ENCODE assay signal across 9 mouse cellular contexts in the genomic region with DNA sequence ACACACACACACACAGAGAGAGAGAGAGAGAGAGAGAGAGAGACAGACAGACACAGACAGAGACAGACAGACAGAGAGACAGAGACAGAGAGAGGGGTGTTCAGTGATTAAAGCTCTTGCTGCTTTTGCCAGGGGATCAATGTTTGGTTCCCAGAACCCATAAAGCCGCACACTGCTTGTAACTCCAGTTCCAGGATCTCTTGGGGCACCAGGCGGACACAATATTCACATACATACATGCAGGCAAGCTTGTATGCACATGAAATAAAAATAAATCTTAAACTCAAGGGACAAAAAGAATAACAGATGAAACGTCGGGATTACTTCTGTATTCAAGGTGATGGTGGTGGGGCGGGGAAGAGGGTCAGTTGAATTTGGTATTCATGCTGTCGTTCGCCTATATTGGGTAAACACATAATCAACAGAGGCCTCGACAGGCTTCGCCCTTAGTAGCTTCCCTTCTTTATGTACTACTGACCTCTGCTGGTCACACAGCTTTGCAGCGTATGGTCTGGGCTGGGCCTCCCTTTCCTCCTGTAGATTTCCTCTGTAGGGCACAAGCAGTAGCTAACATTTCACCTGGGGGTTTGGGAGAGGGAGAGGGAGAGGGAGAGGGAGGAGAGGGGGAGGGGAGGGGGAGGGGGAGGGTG. TPM values are rescaled to one million over a fixed set of nuclear protein-coding genes. Genes with fewer than 3 reads are reported as not detected.
DNase-seq lines count a peak whose midpoint lies in the region; ATAC-seq lines count a peak whose summit lies in the region.
"Had no signal": no experiment of that assay in that cellular context is flagged by ENCODE, and none has a peak within 500 bp of the region (broad histone marks: within the 10 kb centered on the region; RNA-seq: fewer than 3 reads in every experiment).

No protein-coding gene starts in this region.

- H3K4me1 ChIP-seq in heart, embryonic 12.5 days (replicated peaks), result 0 out of 2 replicates have a peak, but pooled peaks cover 4% of the 10 kb centered on the region
- H3K4me1 ChIP-seq in kidney, embryonic 16.5 days (ENCODE audit: insufficient read depth, low read length), result 0 out of 2 replicates have a peak, but pooled peaks cover 6% of the 10 kb centered on the region
- no peaks in the 10 kb centered on the region for H3K4me1 ChIP-seq in stomach, embryonic 14.5 days (ENCODE audit: control insufficient read depth, insufficient read depth, low read length)

- peak; percentile 69 for DNase-seq in CD4-positive helper T cell, adult 2 months (ENCODE audit: low read depth, low spot score)
- DNase-seq in brain, adult 2 months (ENCODE audit: low read depth, low spot score), result peak; percentile 90
- DNase-seq in liver, result peak; percentile 73

- WGBS in heart, embryonic 12.5 days, result 13% methylated on average over 10 of the region's 10 CpGs
- whole genome bisulfite sequencing in kidney, embryonic 16.5 days, result 16% methylated on average over 10 of the region's 10 CpGs
- WGBS in stomach, embryonic 14.5 days, result 10% methylated on average over 10 of the region's 10 CpGs

- H3K27me3 ChIP-seq in heart, embryonic 12.5 days (replicated peaks), result no peaks in the 10 kb centered on the region
- no peaks in the 10 kb centered on the region for H3K27me3 ChIP-seq in kidney, embryonic 16.5 days (ENCODE audit: insufficient read depth, low read length)
- no peaks in the 10 kb centered on the region for H3K27me3 ChIP-seq in stomach, embryonic 14.5 days (ENCODE audit: control insufficient read depth, insufficient read depth, low read length)

- 0 out of 2 replicates have a peak, but pooled peaks have one; percentile 69 for ATAC-seq in erythroblast, adult 5-6 weeks (replicated peaks; ENCODE audit: low FRiP score, poor library complexity, severe bottlenecking)
- ATAC-seq in heart, embryonic 12.5 days (ENCODE audit: insufficient number of reproducible peaks, low FRiP score), result peak; percentile 92
- ATAC-seq in kidney, embryonic 16.5 days (ENCODE audit: low FRiP score, low TSS enrichment), result peak; percentile 99
- peak; percentile 91 for ATAC-seq in monocyte, adult 5-6 weeks (replicated peaks; ENCODE audit: insufficient number of reproducible peaks, low FRiP score, low TSS enrichment, poor library complexity, severe bottlenecking)
- ATAC-seq in stomach, embryonic 14.5 days (ENCODE audit: insufficient number of reproducible peaks, insufficient read depth, low FRiP score, low read depth), result peak; percentile 93

- no peaks in the 10 kb centered on the region for H3K9me3 ChIP-seq in heart, embryonic 12.5 days (replicated peaks)
- H3K9me3 ChIP-seq in kidney, embryonic 16.5 days (ENCODE audit: low read length), result no peaks in the 10 kb centered on the region
- H3K9me3 ChIP-seq in stomach, embryonic 14.5 days (ENCODE audit: control insufficient read depth, low read depth, low read length), result no peaks in the 10 kb centered on the region

- H3K4me2 ChIP-seq in heart, embryonic 12.5 days, result peak overlapping the region; percentile 74
- H3K4me2 ChIP-seq in kidney, embryonic 16.5 days (replicated peaks; ENCODE audit: low read depth, low read length), result peak overlapping the region; percentile 63
- peak overlapping the region; percentile 36; the same call in 1 of the 2 replicates for H3K4me2 ChIP-seq in stomach, embryonic 14.5 days (replicated peaks; ENCODE audit: low read depth, low read length)

- peak overlapping the region; percentile 58 for H3K9ac ChIP-seq in heart, embryonic 12.5 days
- no peak overlapping the region for H3K9ac ChIP-seq in kidney, embryonic 16.5 days (replicated peaks; ENCODE audit: low read length)
- H3K9ac ChIP-seq in stomach, embryonic 14.5 days (replicated peaks; ENCODE audit: low read depth, low read length), result no peak overlapping the region

- H3K27ac ChIP-seq in heart, embryonic 12.5 days (ENCODE audit: poor library complexity, severe bottlenecking), result no peak overlapping the region
- no peak overlapping the region for H3K27ac ChIP-seq in kidney, embryonic 16.5 days (ENCODE audit: low read length)
- no peak overlapping the region for H3K27ac ChIP-seq in stomach, embryonic 14.5 days (ENCODE audit: low read length)

- H3K36me3 ChIP-seq in heart, embryonic 12.5 days, result peaks cover 12% of the 10 kb centered on the region; the same call in 1 of the 2 replicates
- H3K36me3 ChIP-seq in kidney, embryonic 16.5 days (ENCODE audit: insufficient read depth, low read length), result no peaks in the 10 kb centered on the region
- H3K36me3 ChIP-seq in stomach, embryonic 14.5 days (ENCODE audit: control insufficient read depth, insufficient read depth, low read length), result no peaks in the 10 kb centered on the region

- H3K4me3 ChIP-seq in heart, embryonic 12.5 days, result peak overlapping the region; percentile 45
- H3K4me3 ChIP-seq in kidney, embryonic 16.5 days (ENCODE audit: low read length), result no peak overlapping the region
- peak overlapping the region; percentile 14; the same call in 1 of the 2 replicates for H3K4me3 ChIP-seq in stomach, embryonic 14.5 days (ENCODE audit: low read depth, low read length)

RNA-seq across cellular contexts. Expression of a gene that starts 6.9 kb away (rescaled TPM):
- not detected in 2 replicates for total RNA-seq in erythroblast, adult 5-6 weeks (2015; ENCODE audit: low replicate concordance)
- not detected in 2 replicates for total RNA-seq in erythroblast, adult 5-6 weeks (2017; ENCODE audit: low replicate concordance)
- polyA plus RNA-seq in heart, embryonic 12.5 days (2016; fragmentation: Nextera tagmentation; extraction: Ambion mirVana), result not detected in 2 replicates
- polyA plus RNA-seq in kidney, embryonic 16.5 days (2015; fragmentation: Nextera tagmentation; extraction: Ambion mirVana), result not detected in 2 replicates
- total RNA-seq in monocyte, adult 5-6 weeks (2017), result not detected in 3 replicates
- not detected in 2 replicates for polyA plus RNA-seq in stomach, embryonic 14.5 days (2014; fragmentation: Nextera tagmentation; extraction: Ambion mirVana)
- polyA plus RNA-seq: erythroblast, embryonic 14.5 days had no signal

RNA-seq across cellular contexts. Expression of a gene that starts 26.0 kb away (rescaled TPM):
- not detected in 2 replicates for total RNA-seq in erythroblast, adult 5-6 weeks (2015; ENCODE audit: low replicate concordance)
- not detected in 2 replicates for total RNA-seq in erythroblast, adult 5-6 weeks (2017; ENCODE audit: low replicate concordance)
- not detected in 2 replicates for polyA plus RNA-seq in heart, embryonic 12.5 days (2016; fragmentation: Nextera tagmentation; extraction: Ambion mirVana)
- 0.17 TPM in 2 replicates for polyA plus RNA-seq in kidney, embryonic 16.5 days (2015; fragmentation: Nextera tagmentation; extraction: Ambion mirVana)
- 0.19 to 0.43 TPM in 2 of 3 replicates, not detected in the other for total RNA-seq in monocyte, adult 5-6 weeks (2017)
- not detected in 2 replicates for polyA plus RNA-seq in stomach, embryonic 14.5 days (2014; fragmentation: Nextera tagmentation; extraction: Ambion mirVana)
- polyA plus RNA-seq: erythroblast, embryonic 14.5 days had no signal
